Mouse (Mus musculus) lung, embryonic 14.5 days (tissue): Measurements from ENCODE around the gene Ube2a. TPM values are rescaled to one million over a fixed set of nuclear protein-coding genes. Genes with fewer than 3 reads are reported as not detected.
A peak's percentile ranks its signal among the peaks of the same experiment; 100 is the strongest.
"Not testable (repeated sequence)": the region's sequence is repeated elsewhere in the genome, so short reads cannot be mapped to it uniquely, and the experiment has no call there.

ENCODE experiments used
- ATAC-seq: fragments of 200-750 bp; cut with Nextera tagmentation; 2 replicates; pipeline ENCODE4 v1.8.0; 2017; ENCODE audit warnings: mild to moderate bottlenecking, moderate TSS enrichment, moderate library complexity; ENCODE audit not compliant: insufficient read depth
- DNase-seq: peaks from one replicate; pipeline ENCODE4 v3.0.0-alpha.2; 2015
- H3K27ac ChIP-seq: fragments of 300-500 bp; sonication (generic); 2 replicates; pipeline ENCODE4 v1.5.1; 2014; ENCODE audit warnings: low read depth, mild to moderate bottlenecking, moderate library complexity
- H3K27me3 ChIP-seq: fragments of 300-500 bp; sonication (generic); 2 replicates; pipeline ENCODE4 v1.6.1; 2014; ENCODE audit warnings: low read length, control low read depth; ENCODE audit not compliant: insufficient read depth
- H3K36me3 ChIP-seq: fragments of 300-500 bp; sonication (generic); 2 replicates; pipeline ENCODE4 v1.6.1; 2014; ENCODE audit warnings: control low read depth; ENCODE audit not compliant: insufficient read depth
- H3K4me1 ChIP-seq: fragments of 300-500 bp; sonication (generic); 2 replicates; pipeline ENCODE4 v1.6.1; 2014; ENCODE audit warnings: antibody characterized with exemption, control low read depth; ENCODE audit not compliant: insufficient read depth
- H3K4me2 ChIP-seq: fragments of 300-500 bp; sonication (generic); 2 replicates; pipeline ENCODE4 v1.6.1; 2014; ENCODE audit warnings: mild to moderate bottlenecking
- H3K4me3 ChIP-seq: fragments of 300-500 bp; sonication (generic); 2 replicates; pipeline ENCODE4 v1.5.1; 2014; ENCODE audit warnings: low read depth, low read length
- H3K9ac ChIP-seq: fragments of 300-500 bp; sonication (generic); 2 replicates; pipeline ENCODE4 v1.6.1; 2014
- H3K9me3 ChIP-seq: fragments of 300-500 bp; sonication (generic); 2 replicates; pipeline ENCODE4 v1.6.1; 2016; ENCODE audit warnings: low read depth, low read length, control low read depth
- CTCF ChIP-seq: IDR thresholded peaks from 2 replicates; pipeline ENCODE4 v1.5.1; 2016; ENCODE audit warnings: antibody characterized with exemption, low read depth
- WGBS: fragments of 180-500 bp; shearing (Covaris S2); extraction: QIAGEN DNeasy Blood & Tissue Kit; methylation state at CpG from one replicate; pipeline ENCODE4 v1.1.7; 2014; 5-methylcytosine and 5-hydroxymethylcytosine counted together
- polyA plus RNA-seq: library from polyadenylated mRNA; unstranded; fragments of >200 nt; fragmentation: Nextera tagmentation; extraction: Ambion mirVana; gene quantifications from 2 replicates; pipeline ENCODE4 v1.2.1, GENCODE M21; 2014

Gene Ube2a
- polyA plus RNA-seq, 1 experiment from 2014 or later: 140 TPM

GRCm38 (mm10) chrX:36864609-36865328 is 8.9 kb upstream of the Ube2a start:
- DNase-seq: no peak
- 43% methylated on average over 8 of the region's 8 CpGs for WGBS

GRCm38 (mm10) chrX:36870372-36870771 is 3.3 kb upstream of the Ube2a start:
- WGBS: 67% methylated on average over 3 of the region's 3 CpGs
- Histone ChIP-seq H3K4me2 (no peak overlapping the region), H3K36me3 (no peaks in the 10 kb centered on the region), H3K27ac (no peak overlapping the region), H3K4me1 (no peaks in the 10 kb centered on the region), H3K9me3 (no peaks in the 10 kb centered on the region), H3K4me3 (no peak overlapping the region), H3K9ac (no peak overlapping the region), H3K27me3 (no peaks in the 10 kb centered on the region)
- ATAC-seq (no peak), DNase-seq (no peak)
- no peak for TF ChIP-seq CTCF

More at GRCm38 (mm10) chrX:36864609-36865328, 8.9 kb upstream of the Ube2a start:
- H3K9ac ChIP-seq: no peak overlapping the region
- no peaks in the 10 kb centered on the region for H3K27me3 ChIP-seq
- H3K4me1 ChIP-seq: no peaks in the 10 kb centered on the region
- TF ChIP-seq CTCF: no peak
- ATAC-seq: 0 out of 2 replicates have a peak, but pooled peaks have one; percentile 8
- H3K27ac ChIP-seq: no peak overlapping the region
- H3K4me2 ChIP-seq: peak overlapping the region; percentile 48
- peak overlapping the region; percentile 41 for H3K4me3 ChIP-seq
- no peaks in the 10 kb centered on the region for H3K9me3 ChIP-seq
- H3K36me3 ChIP-seq: no peaks in the 10 kb centered on the region

DNA sequence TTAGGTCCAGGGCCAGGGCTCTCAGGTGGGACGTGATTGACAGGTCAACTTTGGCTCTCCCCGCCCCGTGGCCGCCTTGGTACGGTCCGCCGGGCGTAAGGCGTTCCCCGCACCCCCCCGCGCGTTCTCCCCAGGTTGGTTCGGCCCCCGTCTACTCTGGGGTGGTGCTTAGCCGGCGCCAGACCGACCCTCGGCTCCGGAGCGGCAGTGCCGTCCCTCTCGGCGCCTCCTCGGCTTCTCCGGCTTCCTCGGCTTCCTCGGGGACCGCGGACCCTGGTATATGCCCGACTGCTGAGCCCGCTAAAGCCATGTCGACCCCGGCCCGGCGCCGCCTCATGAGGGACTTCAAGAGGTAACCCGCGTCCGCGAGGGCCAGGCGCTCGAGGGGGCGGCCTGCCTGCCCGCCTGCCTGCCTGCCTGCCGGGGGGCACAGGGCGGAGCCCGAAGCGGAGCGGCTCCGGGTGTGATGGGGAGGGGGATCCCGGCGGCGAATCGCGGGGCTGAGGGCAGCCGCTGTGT is 537 bp downstream of the Ube2a start:
- H3K4me3 ChIP-seq: peak overlapping the region; percentile 63
- H3K27me3 ChIP-seq: no peaks in the 10 kb centered on the region
- TF ChIP-seq CTCF: no peak
- peak; percentile 85 for DNase-seq
- peak; percentile 97 for ATAC-seq
- 0 out of 2 replicates have a peak, but pooled peaks cover 3% of the 10 kb centered on the region for H3K36me3 ChIP-seq
- H3K27ac ChIP-seq: peak overlapping the region; percentile 76; the same call in 1 of the 2 replicates
- H3K4me1 ChIP-seq: no peaks in the 10 kb centered on the region
- 10% methylated on average over 54 of the region's 57 CpGs for WGBS
- peak overlapping the region; percentile 73 for H3K9ac ChIP-seq
- H3K4me2 ChIP-seq: peak overlapping the region; percentile 64
- no peaks in the 10 kb centered on the region for H3K9me3 ChIP-seq

GRCm38 (mm10) chrX:36874704-36875128 is 1.0 kb downstream of the Ube2a start:
- peak overlapping the region; percentile 64 for H3K4me2 ChIP-seq
- H3K9ac ChIP-seq: peak overlapping the region; percentile 73
- DNase-seq: peak; percentile 43
- no peak for TF ChIP-seq CTCF
- H3K27ac ChIP-seq: peak overlapping the region; percentile 76; the same call in 1 of the 2 replicates
- H3K36me3 ChIP-seq: 0 out of 2 replicates have a peak, but pooled peaks cover 3% of the 10 kb centered on the region
- WGBS: 6% methylated on average over 25 of the region's 36 CpGs
- peak; percentile 64 for ATAC-seq
- H3K27me3 ChIP-seq: no peaks in the 10 kb centered on the region
- peak overlapping the region; percentile 63 for H3K4me3 ChIP-seq
- no peaks in the 10 kb centered on the region for H3K4me1 ChIP-seq
- H3K9me3 ChIP-seq: no peaks in the 10 kb centered on the region

GRCm38 (mm10) chrX:36884719-36885118 is 11.0 kb downstream of the Ube2a start:
- TF ChIP-seq CTCF: peak; percentile 48
- Histone ChIP-seq H3K36me3 (0 out of 2 replicates have a peak, but pooled peaks cover 11% of the 10 kb centered on the region), H3K4me2 (no peak overlapping the region), H3K9me3 (no peaks in the 10 kb centered on the region), H3K9ac (no peak overlapping the region), H3K4me1 (no peaks in the 10 kb centered on the region), H3K27ac (no peak overlapping the region), H3K4me3 (no peak overlapping the region), H3K27me3 (no peaks in the 10 kb centered on the region)
- peak; percentile 16 for DNase-seq
- no peak for ATAC-seq
- WGBS: 95% methylated on average over 1 of the region's 1 CpGs

DNA sequence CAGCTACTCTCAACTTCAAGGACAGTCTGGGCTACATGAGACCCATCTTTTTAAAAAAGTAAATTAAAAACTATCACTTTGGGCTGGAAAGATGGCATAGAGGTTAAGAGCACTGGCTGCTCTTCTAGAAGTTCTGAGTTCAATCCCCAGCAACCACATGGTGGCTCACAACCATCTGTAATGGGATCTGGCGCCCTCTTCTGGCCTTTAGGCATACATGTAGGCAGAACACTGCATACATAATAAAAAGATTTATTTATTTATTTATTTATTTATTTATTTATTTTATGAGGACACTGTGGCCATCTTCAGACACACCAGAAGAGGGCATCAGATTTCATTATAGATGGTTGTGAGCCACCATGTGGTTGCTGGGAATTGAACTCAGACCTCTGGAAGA is 25.2 kb downstream of the Ube2a start:
- H3K4me3 ChIP-seq, ATAC-seq, H3K27me3 ChIP-seq, H3K9ac ChIP-seq, H3K9me3 ChIP-seq, H3K27ac ChIP-seq, H3K4me1 ChIP-seq, H3K36me3 ChIP-seq, H3K4me2 ChIP-seq: not testable (repeated sequence)
- 33% methylated on average over 1 of the region's 1 CpGs for WGBS
- TF ChIP-seq CTCF: peak; percentile 18; the same call in 1 of the 2 replicates
- peak; percentile 20 for DNase-seq

DNA sequence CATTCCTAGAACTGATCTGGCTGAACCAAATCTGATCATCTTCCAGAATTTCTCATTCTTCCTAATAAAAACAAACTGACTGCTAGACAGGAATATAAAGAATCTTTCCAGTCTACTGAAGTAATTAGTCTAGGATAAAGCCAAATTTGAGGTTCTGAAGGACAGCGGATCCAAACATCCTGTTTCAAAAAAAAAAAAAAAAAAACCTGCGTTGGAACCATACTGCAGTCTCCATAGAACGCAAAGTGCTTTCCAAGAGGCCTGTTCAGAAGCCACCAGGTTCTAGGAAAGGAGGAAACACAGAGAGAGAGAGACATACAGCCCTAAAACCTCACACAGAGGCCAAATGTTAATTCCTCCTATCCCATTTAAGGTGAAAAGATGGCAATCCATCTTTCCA is 28.0 kb downstream of the Ube2a start:
- WGBS: 22% methylated on average over 3 of the region's 3 CpGs
- no peak for ATAC-seq
- H3K36me3 ChIP-seq: no peaks in the 10 kb centered on the region
- DNase-seq: no peak
- peak overlapping the region; percentile 60; the same call in 1 of the 2 replicates for H3K9ac ChIP-seq
- H3K4me3 ChIP-seq: peak overlapping the region; percentile 54
- no peaks in the 10 kb centered on the region for H3K4me1 ChIP-seq
- H3K4me2 ChIP-seq: peak overlapping the region; percentile 70
- no peak overlapping the region for H3K27ac ChIP-seq
- H3K27me3 ChIP-seq: no peaks in the 10 kb centered on the region
- no peaks in the 10 kb centered on the region for H3K9me3 ChIP-seq
- no peak for TF ChIP-seq CTCF
